Mouse (Mus musculus) gastrocnemius, adult 2 months (tissue): ENCODE data around the gene Mmp28. TPM values are rescaled to one million over a fixed set of nuclear protein-coding genes. Genes with fewer than 3 reads are reported as not detected.
A peak's percentile ranks its signal among the peaks of the same experiment; 100 is the strongest.

Experiments
- DNase-seq: peaks from one replicate; pipeline ENCODE4 v3.0.0; 2022
- H3K27ac ChIP-seq: fragments of 200-600 bp; 2 replicates; pipeline ENCODE4 v1.8.1; 2022; ENCODE audit warnings: mild to moderate bottlenecking
- H3K4me3 ChIP-seq: fragments of 200-600 bp; 2 replicates; pipeline ENCODE4 v1.8.1; 2022; ENCODE audit warnings: mild to moderate bottlenecking, moderate library complexity
- CTCF ChIP-seq: fragments of 200-600 bp; IDR thresholded peaks from 2 replicates; pipeline ENCODE4 v1.8.1; 2022; ENCODE audit warnings: antibody characterized with exemption, mild to moderate bottlenecking, moderate library complexity
- intact Hi-C: fragments of 180-260 bp; cut with DNase I; formaldehyde crosslinking; loops from one replicate; pipeline ENCODE4 v1.15.1; 2025
- long read RNA-seq, 2 experiments: library from polyadenylated mRNA; stranded (forward); transcript quantifications; one replicate each; pipeline ENCODE4 v2.0.0; 2021
- total RNA-seq, 2 experiments: library from RNA; stranded (reverse); gene quantifications; 2 replicates each; pipeline ENCODE4 v1.2.3; 2021

Mmp28 gene
- 1 to 10 TPM; 1.9 to 3.2 TPM for total RNA-seq
- long read RNA-seq, experiment 1, result 0 reads
- long read RNA-seq, experiment 2, result 0 reads

DNA sequence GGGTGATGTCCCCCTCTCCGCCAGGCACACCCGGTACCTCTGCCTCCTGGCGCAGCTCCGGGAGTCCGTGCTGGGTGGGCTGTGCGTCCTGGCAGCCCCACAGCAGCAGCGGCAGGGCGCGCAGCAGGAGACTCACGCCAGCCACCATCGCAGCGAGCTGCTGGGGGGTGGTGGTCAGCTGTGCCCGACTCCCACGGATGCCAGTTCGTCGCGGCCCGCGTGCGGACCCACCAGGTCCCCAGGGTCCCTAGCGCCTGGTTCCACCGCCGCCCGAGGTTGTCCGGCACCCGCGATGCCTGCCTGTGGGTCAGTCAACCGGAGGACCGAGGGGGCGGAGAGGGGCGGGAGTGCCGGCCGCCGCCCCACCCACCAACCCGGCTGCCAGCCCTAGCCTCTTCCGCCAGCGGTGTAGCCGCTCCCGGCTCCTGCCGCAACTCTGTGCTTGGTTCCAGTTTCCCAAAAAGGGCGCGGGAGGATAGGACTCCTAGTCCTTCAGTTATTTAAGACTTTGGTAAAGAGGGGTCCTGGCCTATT, at the start of gene Mmp28:
Gene Mmp28 (minus strand): TSS at position 361 of the 534 bp plus-strand sequence.
- intact Hi-C loops, result no loop called here
- peak within 1 kb of the TSS; percentile 88 for H3K27ac ChIP-seq

DNA sequence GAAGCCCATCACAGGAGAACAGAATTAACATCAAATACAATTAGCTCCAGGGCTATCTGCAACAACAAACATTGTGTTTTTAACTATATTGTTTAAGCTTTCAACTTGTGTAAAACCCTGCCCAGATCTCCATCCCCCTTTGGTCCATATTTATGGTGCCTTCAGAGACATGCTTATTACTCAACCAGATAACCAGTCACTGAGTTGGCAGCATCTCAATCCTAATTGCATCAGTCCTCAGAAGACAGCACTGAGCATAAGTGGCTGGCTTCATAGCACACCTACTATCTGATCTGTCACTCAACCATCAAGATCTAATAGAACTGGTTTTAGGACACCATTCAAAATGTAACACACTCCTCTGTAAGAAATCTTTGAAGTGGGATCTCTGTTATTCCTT, 46.6 kb upstream of the Mmp28 start:
- TF ChIP-seq CTCF, result no peak
- DNase-seq, result no peak
- no peak overlapping the region for H3K27ac ChIP-seq
- H3K4me3 ChIP-seq, result no peak overlapping the region
- intact Hi-C loops, result no loop called here

More for the DNA sequence above, at the start of gene Mmp28:
- TF ChIP-seq CTCF, result no peak
- peak; percentile 85 for DNase-seq
- peak within 1 kb of the TSS; percentile 80 for H3K4me3 ChIP-seq

DNA sequence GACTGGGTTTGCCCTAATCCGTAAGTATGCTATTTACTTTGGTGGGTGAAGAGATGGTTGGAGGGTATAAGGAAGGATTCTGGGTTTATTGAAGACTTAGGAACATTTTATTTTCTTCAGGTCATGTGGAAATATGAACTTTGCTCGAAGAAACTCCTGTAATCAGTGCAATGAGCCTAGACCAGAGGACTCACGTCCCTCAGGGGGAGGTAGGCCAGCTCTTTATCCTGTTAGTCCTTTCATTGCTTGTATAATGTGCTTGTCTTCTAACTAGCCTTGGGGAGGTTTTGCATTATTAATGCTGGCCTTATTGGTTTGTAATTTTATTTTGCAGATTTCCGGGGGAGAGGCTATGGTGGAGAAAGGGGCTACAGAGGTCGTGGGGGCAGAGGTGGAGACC, 41.4 kb upstream of the Mmp28 start:
- no peak for DNase-seq
- Histone ChIP-seq H3K4me3 (no peak overlapping the region), H3K27ac (no peak overlapping the region)
- intact Hi-C loops, result no loop called here
- no peak for TF ChIP-seq CTCF

DNA sequence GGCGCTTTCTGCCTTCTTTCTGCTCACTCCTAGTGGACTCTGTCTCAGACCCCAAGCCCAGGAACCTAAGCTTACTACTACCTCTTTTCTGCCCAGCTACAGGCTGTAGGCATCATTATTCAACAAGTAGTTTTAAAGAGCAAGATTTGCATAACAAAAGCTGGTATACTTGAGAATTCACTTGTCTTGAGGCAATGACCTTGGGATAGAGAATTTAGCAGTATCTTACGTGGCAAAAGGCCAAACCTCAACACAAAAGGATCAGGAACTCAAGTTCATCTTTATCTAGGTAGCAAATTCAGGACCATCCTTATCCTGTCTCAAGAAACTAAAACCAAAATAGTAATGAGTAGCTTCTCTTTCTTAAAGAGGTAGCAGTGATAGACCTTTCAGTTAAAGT, 32.7 kb upstream of the Mmp28 start:
- H3K27ac ChIP-seq, result no peak overlapping the region
- intact Hi-C loops, result loop anchor here (10.0 kb wide), 1 partner anchor 151 kb away; no protein-coding TSS in a partner anchor
- TF ChIP-seq CTCF, result no peak
- H3K4me3 ChIP-seq, result no peak overlapping the region
- no peak for DNase-seq

DNA sequence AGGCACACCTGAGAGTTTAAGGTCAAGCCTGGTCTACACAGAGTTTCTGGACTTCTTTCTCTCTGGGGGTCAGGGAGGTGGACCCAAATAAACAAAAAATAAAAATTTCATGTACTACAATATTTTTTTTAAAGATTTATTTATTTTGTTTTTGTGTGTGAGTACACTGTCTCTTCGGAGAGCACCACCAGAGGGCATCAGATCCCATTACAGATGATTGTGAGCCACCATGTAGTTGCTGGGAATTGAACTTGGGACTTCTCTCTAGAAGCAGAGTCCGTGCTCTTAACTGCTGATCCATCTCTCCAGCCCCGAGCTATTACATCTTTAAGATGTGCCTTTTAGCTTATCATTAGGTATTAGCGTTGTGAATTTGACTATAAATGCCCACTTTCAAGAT, 28.6 kb upstream of the Mmp28 start:
- TF ChIP-seq CTCF, result no peak
- Histone ChIP-seq H3K27ac (no peak overlapping the region), H3K4me3 (no peak overlapping the region)
- intact Hi-C loops, result loop anchor here (10.0 kb wide), 1 partner anchor 147 kb away; no protein-coding TSS in a partner anchor
- no peak for DNase-seq

- Histone ChIP-seq H3K4me3 (peak overlapping the region; percentile 93), H3K27ac (peak overlapping the region; percentile 95)
- peak; percentile 22 for DNase-seq
- no peak for TF ChIP-seq CTCF
- intact Hi-C loops, result no loop called here
Observed at GRCm38 (mm10) chr11:83473235-83474016, 10.6 kb upstream of the Mmp28 start.

- peak within 1 kb of the TSS; percentile 93 for H3K4me3 ChIP-seq
- H3K27ac ChIP-seq, result peak within 1 kb of the TSS; percentile 95
- intact Hi-C loops, result loop anchor here (1.0 kb wide), 1 partner anchor 32 kb away; no protein-coding TSS in a partner anchor
- TF ChIP-seq CTCF, result peak; percentile 88
- DNase-seq, result peak; percentile 99
Observed at GRCm38 (mm10) chr11:83472324-83473234, 9.7 kb upstream of the Mmp28 start, which contains the start of gene Taf15. Gene Taf15, plus strand, starts transcription at chr11:83473086.

DNA sequence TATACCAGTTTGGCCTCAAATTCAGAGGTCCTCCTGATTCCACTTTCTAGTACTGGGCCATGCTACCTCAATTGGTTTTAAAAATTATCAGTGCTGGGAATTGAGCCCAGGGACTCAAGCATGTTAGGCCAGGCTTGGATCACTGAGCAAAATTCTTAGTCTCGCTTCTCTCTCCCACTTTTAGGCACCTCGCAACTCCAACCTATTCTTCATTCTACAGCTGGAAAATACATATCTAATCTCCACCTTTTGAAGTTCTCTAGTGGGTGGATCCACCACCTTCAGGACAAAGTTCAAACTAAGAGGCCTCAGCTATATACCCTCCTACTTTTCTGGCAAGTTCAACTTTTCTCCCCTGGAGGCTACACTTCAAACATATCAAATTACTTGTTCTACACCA, 8.9 kb upstream of the Mmp28 start:
- DNase-seq, result no peak
- Histone ChIP-seq H3K27ac (peak overlapping the region; percentile 95; the same call in 1 of the 2 replicates), H3K4me3 (peak overlapping the region; percentile 93; the same call in 1 of the 2 replicates)
- no peak for TF ChIP-seq CTCF
- intact Hi-C loops, result loop anchor here (1.0 kb wide), 2 partner anchors 27 to 31 kb away; no protein-coding TSS in a partner anchor

GRCm38 (mm10) chr11:83468765-83469164, 5.9 kb upstream of the Mmp28 start:
- no peak overlapping the region for H3K4me3 ChIP-seq
- no peak overlapping the region for H3K27ac ChIP-seq
- no peak for DNase-seq
- intact Hi-C loops, result no loop called here
- no peak for TF ChIP-seq CTCF

- DNase-seq, result peak; percentile 84
- Histone ChIP-seq H3K27ac (peak overlapping the region; percentile 78), H3K4me3 (peak overlapping the region; percentile 5; the same call in 1 of the 2 replicates)
- TF ChIP-seq CTCF, result no peak
- intact Hi-C loops, result no loop called here
Observed at GRCm38 (mm10) chr11:83467120-83467652, 4.3 kb upstream of the Mmp28 start.

- TF ChIP-seq CTCF, result no peak
- peak overlapping the region; percentile 78 for H3K27ac ChIP-seq
- no peak overlapping the region for H3K4me3 ChIP-seq
- intact Hi-C loops, result no loop called here
- peak; percentile 49 for DNase-seq
Observed at GRCm38 (mm10) chr11:83465976-83466375, 3.1 kb upstream of the Mmp28 start.

DNA sequence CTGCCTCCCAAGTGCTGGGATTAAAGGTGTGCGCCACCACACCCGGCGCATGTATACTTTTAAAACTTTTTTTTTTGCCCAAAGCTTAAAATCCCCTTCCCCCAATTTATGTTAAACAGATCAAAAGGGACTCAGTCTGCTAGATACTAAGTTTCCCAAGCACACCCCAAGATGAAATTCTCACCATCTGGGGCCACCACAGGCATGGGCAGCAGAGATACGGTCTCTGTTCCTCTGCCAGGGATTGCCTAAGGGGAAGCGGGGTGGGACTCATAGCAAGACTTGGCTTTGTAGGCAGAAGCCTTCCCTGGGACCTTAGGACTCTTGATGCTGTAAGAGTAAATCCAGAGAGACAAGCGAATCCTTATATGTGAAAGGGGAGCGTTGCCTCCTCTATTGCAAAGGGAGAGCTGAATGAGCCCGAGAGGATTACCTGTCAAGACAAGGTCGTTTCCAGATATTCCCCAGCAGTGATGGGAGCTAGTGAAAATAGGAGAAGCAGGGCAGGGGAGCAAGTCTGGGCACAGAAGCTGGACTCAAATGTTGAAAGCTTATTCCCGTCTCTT, 1.3 kb downstream of the Mmp28 start:
- DNase-seq, result no peak
- Histone ChIP-seq H3K27ac (peak overlapping the region; percentile 88; the same call in 1 of the 2 replicates), H3K4me3 (peak overlapping the region; percentile 80)
- TF ChIP-seq CTCF, result no peak
- intact Hi-C loops, result no loop called here
